Mouse (Mus musculus): ENCODE measurements around the gene Crabp2.

The Crabp2 gene

DNA sequence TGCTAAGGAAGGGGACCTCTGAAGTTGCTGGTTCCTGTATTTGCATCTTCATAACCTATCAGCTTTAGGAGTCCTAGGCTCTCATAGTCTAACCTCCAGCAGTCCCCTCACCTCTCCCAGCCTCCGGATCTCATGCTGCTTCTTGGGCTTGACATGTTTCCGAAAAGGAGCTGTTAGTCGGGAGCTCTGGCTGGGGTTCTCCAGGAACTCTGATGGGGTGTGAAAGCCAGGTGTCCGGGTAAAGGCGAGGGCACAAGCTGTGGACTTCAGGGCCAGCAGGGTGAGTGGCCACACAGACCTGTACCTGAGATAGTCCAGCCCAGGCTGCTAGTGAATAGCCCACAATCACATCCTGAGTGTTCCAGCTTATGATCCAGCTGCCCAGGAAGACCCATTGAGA is 21.0 kb upstream of the Crabp2 start:
- in situ Hi-C loops (cut with MboI, MseI), result no loop called here

DNA sequence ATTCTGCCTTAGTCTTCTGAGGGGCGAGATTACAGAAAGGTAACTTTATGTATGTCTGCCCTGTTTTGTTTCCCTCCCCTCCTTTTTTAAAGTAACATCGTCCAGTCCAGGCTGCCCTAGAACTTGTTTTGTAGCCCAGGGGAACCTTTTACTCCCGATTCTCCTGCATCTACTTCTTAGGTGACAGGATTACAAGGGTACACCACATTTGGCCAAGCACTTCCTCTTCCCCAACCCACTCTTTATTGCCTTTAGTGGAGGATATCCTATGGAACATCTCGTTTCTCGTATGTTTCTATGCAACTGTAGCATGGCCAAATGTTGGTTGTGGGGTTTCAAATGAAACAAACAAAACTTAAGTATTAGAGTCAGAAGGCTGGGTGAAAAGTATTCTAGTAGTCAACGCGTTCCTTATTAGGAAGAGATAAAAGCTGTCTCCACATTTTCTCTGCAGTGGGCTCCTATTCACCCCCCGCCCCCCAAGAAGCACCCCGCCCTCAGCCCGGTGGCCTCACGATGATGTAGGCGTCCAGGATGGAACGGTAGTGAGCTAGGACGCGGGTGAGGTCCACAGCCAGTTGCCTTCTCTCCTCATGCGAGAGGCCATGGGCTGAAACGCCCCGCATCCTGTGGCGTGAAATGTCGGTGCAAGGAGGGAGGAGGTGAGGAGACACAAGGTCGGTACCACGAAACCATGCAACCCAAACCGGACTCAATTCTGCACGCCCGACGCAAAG is 19.0 kb upstream of the Crabp2 start:
- in situ Hi-C loops (cut with MboI, MseI), result no loop called here

DNA sequence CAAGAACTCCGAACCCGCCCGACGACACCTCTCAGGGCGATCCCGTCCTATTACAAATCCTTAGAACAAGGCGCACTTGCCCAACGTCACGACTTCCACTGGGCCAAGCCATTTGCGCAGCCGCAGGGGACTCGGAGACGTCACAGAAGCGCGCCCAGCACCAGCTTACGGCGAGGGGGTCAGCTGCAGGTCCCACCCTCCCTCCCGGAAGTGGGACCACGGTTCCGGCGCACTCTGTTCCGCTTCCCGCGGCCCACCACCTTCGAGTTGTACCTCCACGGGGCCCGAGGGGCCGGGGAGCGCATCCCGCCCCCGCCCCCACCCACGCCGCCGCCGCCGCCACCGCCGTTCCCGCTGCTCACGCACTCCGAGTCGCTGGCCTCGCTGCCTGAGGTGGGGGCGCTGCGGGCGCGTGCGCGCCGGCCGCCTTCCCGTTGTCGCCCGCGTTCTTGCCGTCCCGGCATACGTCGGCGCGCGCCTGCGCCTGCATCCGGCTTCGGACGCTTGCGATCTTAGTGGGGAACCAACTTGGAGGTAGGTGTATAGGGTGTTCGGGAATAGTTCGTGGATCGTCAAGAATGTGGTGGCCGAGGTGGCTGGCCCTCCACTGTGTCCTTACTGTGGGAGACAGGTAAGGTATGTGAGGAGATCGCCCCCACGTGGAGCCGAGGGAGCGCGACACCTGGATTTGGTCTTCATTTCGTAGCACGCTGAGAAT is 18.2 kb upstream of the Crabp2 start, which contains the start of the genes Isg20l2 and Rrnad1:
Gene Isg20l2 (plus strand): TSS at position 237 of the 718 bp plus-strand sequence.
Gene Rrnad1 (minus strand): TSS at position 640 of the 718 bp plus-strand sequence.
- in situ Hi-C loops (cut with MboI, MseI), result no loop called here

DNA sequence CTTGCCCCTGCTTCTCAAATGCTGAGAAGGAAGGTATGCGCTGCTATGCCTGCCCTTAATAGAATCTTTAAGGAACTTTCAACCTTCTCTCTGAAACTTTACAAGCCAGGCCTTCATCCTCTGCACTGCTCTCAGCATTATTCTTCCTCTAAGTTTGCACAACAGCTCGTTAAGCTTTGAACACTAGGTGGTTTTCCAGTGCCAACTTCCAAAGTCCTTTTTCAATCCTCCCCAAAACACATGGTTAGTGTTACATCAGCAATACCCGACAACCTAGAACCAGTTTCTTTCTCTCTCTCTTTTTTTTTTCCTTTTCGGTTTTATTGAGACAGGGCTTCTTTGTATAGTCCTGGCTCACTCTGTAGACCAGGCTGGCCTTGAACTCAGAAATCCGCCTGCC is 14.4 kb upstream of the Crabp2 start:
- in situ Hi-C loops (cut with MboI, MseI), result no loop called here

DNA sequence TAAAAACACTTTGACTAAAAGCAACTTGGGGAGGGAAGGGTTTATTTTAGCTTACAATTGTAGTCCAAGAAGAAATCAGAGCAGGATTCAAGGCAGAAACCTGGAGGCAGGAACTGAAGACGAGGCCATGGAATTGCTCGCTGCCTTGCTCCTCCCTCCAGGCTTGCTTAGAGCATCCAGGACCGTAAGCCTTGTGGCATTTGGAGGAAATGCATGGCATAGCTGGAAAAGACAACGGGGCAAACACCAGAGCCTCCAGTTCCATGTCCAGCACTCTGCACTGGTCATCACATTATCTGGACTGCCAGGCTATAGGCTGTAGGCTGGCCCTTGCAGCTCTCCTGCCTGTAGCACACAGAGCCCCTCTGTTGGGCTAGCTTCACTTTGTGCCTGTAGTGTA is 14.0 kb upstream of the Crabp2 start:
- in situ Hi-C loops (cut with MboI, MseI), result no loop called here

DNA sequence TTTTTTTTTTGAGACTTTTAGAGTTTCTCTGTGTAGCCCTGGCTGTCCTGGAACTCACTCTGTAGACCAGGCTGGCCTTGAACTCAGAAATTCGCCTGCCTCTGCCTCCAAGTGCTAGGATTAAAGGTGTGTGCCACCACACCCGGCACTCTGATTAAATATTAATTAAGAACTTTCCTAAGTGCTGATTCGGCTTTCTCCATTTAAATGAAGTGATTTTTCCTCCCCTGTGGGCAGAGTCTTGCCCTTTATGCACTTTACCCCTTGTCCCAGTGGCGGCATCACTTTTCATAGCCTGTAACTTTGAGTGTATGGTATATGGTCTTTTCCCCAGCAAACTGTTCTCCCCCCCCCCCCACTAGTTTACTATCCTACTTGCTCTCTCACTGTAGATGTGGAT is 13.3 kb upstream of the Crabp2 start:
- in situ Hi-C loops (cut with MboI, MseI), result no loop called here

DNA sequence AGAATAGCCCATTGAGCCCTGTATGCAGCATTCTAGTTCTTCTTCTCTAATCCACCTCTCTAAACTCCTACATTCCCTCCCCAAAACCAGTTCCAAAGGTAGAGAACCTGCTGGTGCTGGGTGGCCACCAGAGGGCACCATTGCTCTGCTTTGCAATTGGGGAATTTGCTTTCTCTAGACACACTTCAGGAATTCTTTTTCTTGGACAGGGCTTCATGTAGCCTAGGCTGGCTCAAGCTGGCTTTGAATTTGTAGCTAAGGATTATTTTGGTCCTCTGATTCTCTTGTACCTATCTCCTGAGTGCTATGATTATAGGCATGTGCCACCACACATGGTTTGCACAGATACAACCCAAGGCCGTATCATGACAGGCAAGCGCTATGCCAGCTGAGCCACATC is 12.7 kb upstream of the Crabp2 start:
- in situ Hi-C loops (cut with MboI, MseI), result no loop called here

DNA sequence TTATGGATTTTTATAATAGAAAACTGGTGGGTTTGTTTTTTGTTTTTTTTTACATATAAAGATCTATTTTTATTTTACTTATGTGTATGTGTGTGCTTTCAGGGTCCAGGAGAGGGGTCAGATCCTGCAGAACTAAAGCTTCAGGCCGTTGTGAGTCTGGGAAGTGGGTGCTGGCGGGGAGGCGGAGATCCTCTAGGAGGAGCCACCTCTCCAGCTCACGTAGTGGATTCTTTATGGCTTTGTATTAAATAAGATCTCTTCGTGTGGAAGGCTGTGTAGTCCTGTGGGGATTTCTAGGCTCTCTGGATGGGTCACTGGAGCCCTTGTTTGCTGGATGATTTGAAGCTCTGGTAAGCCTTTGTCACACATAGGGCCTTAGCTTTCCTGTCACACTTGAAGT is 7.9 kb upstream of the Crabp2 start:
- in situ Hi-C loops (cut with MboI, MseI), result no loop called here

DNA sequence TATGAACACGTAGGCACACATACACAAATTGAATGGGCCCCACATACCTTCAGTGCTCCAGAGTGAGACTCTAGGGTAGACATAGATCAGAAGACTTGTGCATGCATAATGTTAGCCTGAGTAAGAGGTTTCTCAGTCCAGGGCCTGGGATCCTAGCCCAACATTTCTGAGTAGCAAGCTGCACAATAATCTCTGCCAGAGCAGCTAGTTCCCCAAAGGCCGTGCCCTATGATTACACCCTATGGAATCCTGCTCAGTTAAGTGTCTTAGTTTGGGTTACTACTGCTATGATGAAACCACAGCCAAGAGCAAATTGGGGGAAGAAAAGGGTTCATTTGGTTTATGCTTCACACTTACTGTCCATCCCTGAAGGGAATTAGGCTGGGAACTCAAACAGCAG is 6.0 kb upstream of the Crabp2 start:
- in situ Hi-C loops (cut with MboI, MseI), result no loop called here

DNA sequence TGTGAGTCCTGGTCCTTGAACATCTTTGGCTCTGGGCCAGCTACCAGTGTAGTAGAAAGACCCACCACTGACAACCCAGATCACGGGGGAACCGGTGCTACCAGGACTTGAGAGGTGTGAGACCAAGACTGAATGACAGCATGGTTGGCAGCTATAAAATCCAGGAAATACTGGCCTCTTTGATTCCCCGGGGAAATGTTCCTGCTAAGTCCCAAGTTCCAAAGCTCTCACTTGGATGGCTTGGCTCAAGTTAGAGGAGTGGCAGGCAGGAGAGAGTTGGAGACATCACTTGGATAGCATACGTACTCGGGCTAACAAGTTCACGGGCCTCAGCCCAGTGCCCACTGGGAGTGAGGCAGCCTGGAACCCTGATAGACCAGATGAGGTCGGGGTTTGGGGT is 4.9 kb upstream of the Crabp2 start:
- in situ Hi-C loops (cut with MboI, MseI), result no loop called here

DNA sequence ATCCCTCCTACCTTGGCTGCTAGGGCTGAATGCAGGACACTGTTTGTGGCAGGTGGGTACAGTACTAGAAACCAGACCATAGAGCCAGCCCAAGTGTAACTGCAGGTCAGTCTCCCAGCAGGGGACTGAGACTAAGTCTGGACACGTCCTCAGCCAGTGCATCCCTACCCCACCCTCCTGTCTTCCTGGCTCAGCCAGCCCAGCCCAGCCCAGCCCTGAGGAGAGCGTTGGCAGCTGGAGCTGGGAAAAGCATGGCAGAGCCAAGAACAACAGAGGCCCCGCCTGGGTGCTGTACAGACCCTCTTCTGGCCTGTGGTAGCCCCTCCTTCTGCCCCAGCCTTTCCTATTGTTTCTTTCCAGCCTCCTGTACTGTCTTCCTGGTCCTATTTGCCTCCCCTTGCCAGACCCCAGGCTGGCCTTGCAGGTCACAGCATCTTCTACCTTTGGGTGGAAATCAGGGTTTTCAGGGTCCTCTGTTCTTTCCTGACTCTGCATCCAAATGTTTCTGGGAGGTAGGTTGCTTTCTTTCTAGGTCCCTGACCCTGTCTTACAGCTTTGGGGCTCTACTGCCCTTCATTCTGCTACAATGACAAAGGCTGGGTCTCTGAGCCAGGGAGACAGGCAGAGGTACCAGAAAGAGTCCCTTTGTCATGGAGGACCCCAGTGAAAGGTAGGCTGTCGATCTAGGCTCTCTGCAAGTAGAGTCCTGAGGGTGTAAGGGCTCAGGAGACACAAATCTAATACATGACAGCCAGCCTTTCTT is 3.4 kb upstream of the Crabp2 start:
- in situ Hi-C loops (cut with MboI, MseI), result no loop called here

DNA sequence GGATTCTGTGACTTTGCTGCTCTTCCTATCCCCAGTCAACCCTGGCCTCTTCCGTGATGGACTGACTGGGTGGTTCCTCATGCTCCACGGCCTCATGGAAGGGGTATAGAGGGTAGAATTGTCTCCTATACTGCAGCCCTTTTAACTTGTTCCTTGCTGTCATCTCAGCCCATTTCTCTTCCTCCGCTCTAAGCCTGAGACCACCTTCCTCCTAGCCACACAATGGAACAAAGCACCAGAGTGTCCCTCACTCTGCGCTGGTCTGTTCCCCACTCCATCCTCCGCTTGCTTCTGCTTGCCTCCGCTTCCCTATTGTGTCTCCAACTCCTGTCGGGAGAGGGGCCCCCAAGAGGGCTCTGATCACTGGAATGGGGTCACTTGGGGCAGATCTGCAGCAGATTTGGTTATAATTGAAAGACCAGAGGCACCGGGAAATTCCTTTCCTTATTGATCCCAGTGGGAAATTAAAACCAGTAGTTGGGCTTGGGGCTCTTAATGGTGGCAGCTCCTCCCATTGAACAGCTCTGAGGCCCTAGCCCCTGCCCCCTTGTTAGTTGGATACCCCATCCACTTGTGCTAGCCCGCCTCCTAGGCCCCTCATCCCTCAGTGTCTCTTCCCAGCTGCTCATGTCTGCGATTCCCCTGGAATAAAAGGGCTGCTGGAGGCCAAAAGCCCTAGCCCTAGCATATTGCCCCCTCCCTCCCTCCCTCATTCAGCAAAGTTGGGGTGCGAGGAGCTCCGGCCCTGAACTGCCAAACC is 2.5 kb upstream of the Crabp2 start:
- in situ Hi-C loops (cut with MboI, MseI), result no loop called here

DNA sequence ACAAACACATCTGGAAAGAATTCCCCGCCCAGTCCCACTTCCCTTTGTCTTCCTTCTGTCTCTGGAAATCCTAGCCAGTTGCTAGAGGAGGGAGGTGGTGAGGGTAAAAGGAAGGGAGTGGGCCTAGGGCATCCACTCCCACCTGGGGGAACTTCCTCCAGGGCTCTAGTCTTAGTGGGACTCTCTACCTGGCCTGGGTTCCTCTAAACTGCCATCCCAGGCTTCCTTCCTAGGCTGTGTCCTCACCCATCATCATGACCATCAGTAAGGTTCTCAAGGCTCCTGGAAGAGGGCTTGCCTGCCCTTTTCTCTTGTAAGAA is 2.0 kb upstream of the Crabp2 start:
- in situ Hi-C loops (cut with MboI, MseI), result no loop called here

DNA sequence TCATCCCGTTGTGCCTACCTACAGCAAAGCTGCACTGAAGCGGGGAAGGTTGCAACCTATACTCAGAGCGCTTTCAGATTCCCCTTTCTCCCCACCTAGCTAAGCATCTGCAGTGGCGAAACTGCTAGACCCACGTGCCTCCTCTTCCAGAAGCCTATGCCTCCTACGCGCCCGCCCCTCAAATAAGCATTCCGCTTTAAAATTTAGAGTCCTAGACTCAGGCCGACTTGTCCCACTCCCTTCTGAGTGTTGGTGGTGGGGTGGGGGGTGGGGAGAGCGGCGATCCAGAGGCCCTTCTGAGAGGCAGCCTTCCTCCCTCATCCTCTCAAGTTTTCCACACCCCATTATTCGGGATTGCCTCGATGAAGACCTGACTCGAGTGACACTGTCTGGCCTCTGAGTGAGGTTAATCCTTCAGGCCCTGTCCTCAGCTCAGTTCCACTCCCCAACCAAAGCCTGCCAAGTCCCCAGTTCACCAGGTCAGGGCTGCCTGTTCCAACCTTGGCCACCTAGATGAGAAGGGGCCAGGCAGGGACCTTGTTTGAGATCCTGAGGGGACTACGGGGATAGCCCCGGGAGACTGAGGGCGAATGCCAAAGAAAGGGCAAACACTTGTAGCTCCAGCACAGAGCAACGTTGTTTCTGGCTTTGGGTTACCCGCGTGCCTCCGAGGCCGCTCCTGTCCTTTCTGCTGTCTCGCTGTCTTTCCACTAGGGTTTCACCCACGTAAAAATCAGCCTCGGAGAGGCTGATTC is 1.2 kb upstream of the Crabp2 start:
- in situ Hi-C loops (cut with MboI, MseI), result no loop called here

DNA sequence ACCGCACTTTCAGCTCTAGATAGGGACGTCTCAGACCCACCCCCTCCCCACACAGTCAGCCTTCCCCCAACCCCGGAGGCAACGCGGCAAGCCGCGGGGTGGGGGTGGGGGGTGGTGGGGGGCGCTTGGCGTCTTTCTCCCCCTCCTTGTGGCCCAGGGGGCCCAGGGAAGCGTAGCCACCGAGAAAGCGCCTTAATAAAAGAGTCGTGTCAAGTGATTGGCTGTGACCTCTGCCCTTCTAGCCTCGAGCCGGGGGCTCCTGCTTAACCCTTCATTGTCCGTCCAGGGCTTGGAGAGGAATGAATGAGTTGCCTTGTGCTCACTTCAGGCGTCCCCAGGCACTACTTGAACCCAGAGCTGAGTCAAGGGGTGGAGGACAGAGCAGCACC is 661 bp upstream of the Crabp2 start:
- in situ Hi-C loops (cut with MboI, MseI), result no loop called here

DNA sequence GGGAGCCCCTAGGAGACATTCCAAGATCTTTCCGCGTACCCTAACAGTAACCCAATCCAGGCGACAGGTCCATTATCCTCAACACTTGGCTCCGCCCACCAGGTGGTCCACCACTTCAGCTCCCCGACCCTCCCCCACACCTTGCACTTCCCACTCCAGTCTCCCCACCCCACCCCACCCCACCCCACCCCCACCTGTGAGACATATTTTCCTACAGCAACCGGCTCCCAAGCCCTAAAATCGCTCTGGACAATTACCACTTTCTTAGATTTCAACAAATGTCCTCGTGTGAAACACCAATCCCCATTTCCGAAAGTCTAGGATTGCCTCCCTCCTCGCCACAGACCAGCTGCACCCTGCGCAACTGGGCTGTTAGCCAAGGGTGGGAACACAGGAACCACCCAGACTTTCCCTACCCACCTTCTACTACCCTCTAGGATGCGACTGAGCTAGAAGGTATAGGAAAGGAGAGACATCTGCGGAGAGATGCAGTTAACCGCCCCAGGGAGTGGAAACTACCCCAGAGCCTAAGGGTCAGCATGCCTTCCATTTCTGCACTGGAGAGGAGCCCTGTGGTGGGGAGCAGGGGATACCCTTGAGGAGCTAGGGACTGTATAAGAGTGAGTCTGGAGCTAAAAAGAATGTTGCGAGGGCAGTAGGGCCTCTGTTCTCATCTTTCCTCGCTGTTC is 944 bp downstream of the Crabp2 start:
- in situ Hi-C loops (cut with MboI, MseI), result no loop called here

DNA sequence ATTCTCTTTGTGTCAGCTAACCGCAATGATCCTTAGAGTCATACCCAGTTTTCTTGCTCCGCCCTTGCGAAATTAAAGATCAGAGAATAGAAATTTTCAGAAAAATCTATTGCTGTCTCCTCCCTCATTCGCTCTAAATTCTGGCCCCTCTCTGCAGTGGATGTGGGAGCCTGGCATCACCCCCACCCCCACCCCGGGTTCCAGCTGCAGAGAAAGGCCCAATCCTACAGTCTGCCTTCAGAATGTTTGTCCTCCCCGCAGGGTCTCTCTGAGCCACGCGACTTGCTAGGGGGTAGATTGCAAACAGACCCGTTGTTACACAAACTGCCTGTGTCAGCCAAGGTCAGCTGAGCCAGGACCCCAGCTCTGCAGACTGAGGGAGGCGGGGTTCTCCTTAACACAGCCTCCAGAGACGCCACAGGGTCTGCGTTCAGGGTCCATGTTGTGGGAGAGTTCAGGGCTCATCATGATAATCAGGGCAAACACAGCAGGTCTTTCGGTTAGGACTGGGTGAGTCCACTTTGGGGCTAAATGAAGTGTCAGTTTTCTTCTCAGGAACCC is 1.6 kb downstream of the Crabp2 start:
- in situ Hi-C loops (cut with MboI, MseI), result no loop called here

DNA sequence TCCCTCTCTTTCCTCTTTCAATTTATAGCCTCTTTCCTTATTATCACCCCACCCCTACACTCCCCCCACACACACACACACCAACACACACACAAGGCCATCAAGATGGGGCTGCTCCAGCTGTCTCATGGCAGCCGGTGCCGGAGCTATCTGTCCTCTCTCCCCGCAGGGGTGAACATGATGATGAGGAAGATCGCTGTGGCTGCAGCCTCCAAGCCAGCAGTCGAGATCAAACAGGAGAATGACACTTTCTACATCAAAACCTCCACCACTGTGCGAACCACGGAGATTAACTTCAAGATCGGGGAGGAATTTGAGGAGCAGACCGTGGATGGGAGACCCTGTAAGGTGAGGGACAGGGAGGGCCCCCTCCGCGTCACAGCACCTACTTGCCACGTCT is 3.5 kb downstream of the Crabp2 start:
- in situ Hi-C loops (cut with MboI, MseI), result no loop called here

DNA sequence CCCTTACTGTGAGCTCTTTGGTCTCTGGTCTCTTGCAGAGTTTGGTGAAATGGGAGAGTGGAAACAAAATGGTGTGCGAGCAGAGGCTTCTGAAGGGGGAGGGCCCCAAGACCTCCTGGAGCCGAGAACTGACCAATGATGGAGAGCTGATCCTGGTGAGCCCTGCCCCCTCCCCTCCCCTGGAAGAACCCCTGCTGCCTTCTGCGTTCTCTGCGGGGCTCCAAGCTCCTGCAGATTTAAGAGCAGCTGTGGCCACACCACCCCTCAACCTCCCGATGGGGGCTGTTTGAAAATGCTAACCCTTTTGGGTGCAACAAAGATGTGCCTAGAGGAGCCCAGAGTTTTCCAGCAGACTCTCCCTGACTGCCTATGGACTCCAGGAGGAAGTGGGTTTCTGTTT is 4.0 kb downstream of the Crabp2 start:
- in situ Hi-C loops (cut with MboI, MseI), result no loop called here

DNA sequence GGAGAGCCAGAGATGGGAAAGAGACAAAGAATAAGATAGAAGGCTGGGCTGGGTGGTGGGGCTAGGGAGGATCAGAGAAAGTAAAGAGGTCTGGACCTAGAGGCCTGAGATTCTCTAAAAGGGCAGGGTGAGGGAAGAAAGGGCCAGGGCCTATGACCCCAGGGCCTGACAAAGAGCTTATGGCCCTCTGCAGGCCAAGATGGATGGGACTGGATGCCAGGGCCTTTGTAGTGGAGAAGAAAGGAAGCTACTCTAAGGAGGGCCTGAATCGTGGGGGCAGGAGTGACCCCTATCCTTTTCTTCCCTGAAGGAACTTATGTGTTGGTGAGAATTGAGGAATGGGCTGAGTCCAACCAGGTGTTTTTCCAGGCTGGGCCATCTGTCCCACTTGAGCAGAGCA is 9.6 kb downstream of the Crabp2 start:
- in situ Hi-C loops (cut with MboI, MseI), result no loop called here
